Mouse (Mus musculus) midbrain, embryonic 13.5 days (tissue): ENCODE results near the gene Ghrl. TPM values are rescaled to one million over a fixed set of nuclear protein-coding genes. Genes with fewer than 3 reads are reported as not detected.

Experiments
- microRNA-seq: library from miRNA; unstranded; fragments of <30 nt; microRNA quantifications from one replicate; pipeline ENCODE4, GENCODE M21; 2016
- polyA plus RNA-seq: library from polyadenylated mRNA; unstranded; fragments of >200 nt; fragmentation: Nextera tagmentation; extraction: Ambion mirVana; gene quantifications from 2 replicates; pipeline ENCODE4 v1.2.1, GENCODE M21; 2015

Gene Ghrl
- polyA plus RNA-seq, 1 experiment from 2014 or later = 0.70 TPM

Small RNA genes within 50 kb of the gene (microRNA-seq; reads per million reads assigned to microRNA genes)
- 0.82 reads per million for gene Mir7042

Other genes starting within 250 kb of the Ghrl start
- gene Il17rc, start 248.5 kb downstream of the Ghrl start, polyA plus RNA-seq = 0.96 and 1.4 TPM in 2 replicates
- 49.4 and 56.5 TPM in 2 replicates for gene Creld1, start 236.6 kb downstream of the Ghrl start, polyA plus RNA-seq
- gene Prrt3, start 217.9 kb downstream of the Ghrl start, polyA plus RNA-seq = 5.2 and 6.0 TPM in 2 replicates
- 95.3 and 99.6 TPM in 2 replicates for gene Emc3, start 188.2 kb downstream of the Ghrl start, polyA plus RNA-seq
- gene Fancd2, start 188.2 kb downstream of the Ghrl start, polyA plus RNA-seq = 4.2 and 4.5 TPM in 2 replicates
- not detected in 2 replicates for gene Fancd2os, start 119.2 kb downstream of the Ghrl start, polyA plus RNA-seq
- gene Brk1, start 115.1 kb downstream of the Ghrl start, polyA plus RNA-seq = 227 and 229 TPM in 2 replicates
- 60.2 and 60.6 TPM in 2 replicates for gene Vhl, start 95.9 kb downstream of the Ghrl start, polyA plus RNA-seq
- 0.99 and 1.3 TPM in 2 replicates for gene Irak2, start 81.4 kb downstream of the Ghrl start, polyA plus RNA-seq
- gene Tatdn2, start 22.8 kb downstream of the Ghrl start, polyA plus RNA-seq = 0.93 and 1.0 TPM in 2 replicates
- gene Sec13, start 20.9 kb upstream of the Ghrl start, polyA plus RNA-seq = 229 and 232 TPM in 2 replicates